Mouse (Mus musculus) liver, embryonic 14.5 days (tissue): ENCODE data around the gene Slc9a5. TPM values are rescaled to one million over a fixed set of nuclear protein-coding genes. Genes with fewer than 3 reads are reported as not detected.

Source experiments
- ATAC-seq: fragments of 200-750 bp; cut with Nextera tagmentation; 2 replicates; pipeline ENCODE4 v1.8.0; 2017; ENCODE audit warnings: moderate number of reproducible peaks, mild to moderate bottlenecking, moderate library complexity; ENCODE audit not compliant: insufficient read depth
- DNase-seq, 3 experiments: peaks; one replicate each; pipeline ENCODE4 v3.0.0-alpha.2; 2012 to 2013; ENCODE audit warnings: low read depth in 3 of 3, low spot score in 3 of 3
- H3K27ac ChIP-seq: fragments of 300-500 bp; sonication (generic); 2 replicates; pipeline ENCODE4 v1.5.1; 2014; ENCODE audit warnings: moderate library complexity, mild to moderate bottlenecking, control low read depth, inconsistent platforms
- H3K27me3 ChIP-seq: fragments of 300-500 bp; sonication (generic); 2 replicates; pipeline ENCODE4 v1.6.1; 2014; ENCODE audit warnings: mild to moderate bottlenecking, low read length, moderate library complexity; ENCODE audit not compliant: control insufficient read depth, insufficient read depth
- H3K36me3 ChIP-seq: fragments of 300-500 bp; sonication (generic); replicated peaks from 2 replicates; pipeline ENCODE4 v1.6.1; 2014; ENCODE audit warnings: low read depth; ENCODE audit not compliant: control insufficient read depth, insufficient read depth
- H3K4me1 ChIP-seq, 2 experiments: fragments of 200-500 bp in 1 of 2; fragments of 300-500 bp in 1 of 2; sonication (generic) in 1 of 2; replicated peaks; 2 replicates each; pipeline ENCODE4 v1.6.1; 2012 to 2014; ENCODE audit warnings: antibody characterized with exemption in 1 of 2, inconsistent platforms in 1 of 2, low read length in 1 of 2; ENCODE audit not compliant: control insufficient read depth in 2 of 2, insufficient read depth in 2 of 2
- H3K4me2 ChIP-seq: fragments of 300-500 bp; sonication (generic); 2 replicates; pipeline ENCODE4 v1.6.1; 2014; ENCODE audit warnings: low read depth, mild to moderate bottlenecking, control low read depth, moderate library complexity
- H3K4me3 ChIP-seq, 2 experiments: fragments of 200-500 bp in 1 of 2; fragments of 300-500 bp in 1 of 2; sonication (generic) in 1 of 2; 2 replicates each; pipeline ENCODE4 v1.5.1; 2012 to 2014; ENCODE audit warnings: low read depth in 2 of 2, low read length in 2 of 2, mild to moderate bottlenecking in 2 of 2, control low read depth in 1 of 2, inconsistent platforms in 1 of 2, moderate library complexity in 1 of 2; ENCODE audit not compliant: insufficient read depth in 1 of 2
- H3K9ac ChIP-seq: fragments of 300-500 bp; sonication (generic); replicated peaks from 2 replicates; pipeline ENCODE4 v1.6.1; 2014; ENCODE audit warnings: mild to moderate bottlenecking, control low read depth, moderate library complexity
- H3K9me3 ChIP-seq: fragments of 300-500 bp; sonication (generic); 2 replicates; pipeline ENCODE4 v1.6.1; 2016; ENCODE audit warnings: low read length, mixed read lengths; ENCODE audit not compliant: control insufficient read depth
- CTCF ChIP-seq: IDR thresholded peaks from 2 replicates; pipeline ENCODE4 v1.5.1; 2016; ENCODE audit warnings: antibody characterized with exemption, low read depth, control low read depth
- EP300 ChIP-seq: IDR thresholded peaks from 2 replicates; pipeline ENCODE4 v1.6.1; 2016; ENCODE audit warnings: antibody characterized with exemption, low read depth
- WGBS: fragments of 180-500 bp; shearing (Covaris S2); extraction: QIAGEN DNeasy Blood & Tissue Kit; methylation state at CpG from one replicate; pipeline ENCODE4 v1.1.7; 2014; ENCODE audit not compliant: insufficient replicate concordance; 5-methylcytosine and 5-hydroxymethylcytosine counted together
- polyA plus RNA-seq, 2 experiments: library from polyadenylated mRNA; depleted of rRNA in 1 of 2; stranded (reverse) in 1 of 2; unstranded in 1 of 2; fragments of >200 nt; fragmentation: Nextera tagmentation in 1 of 2; extraction: Ambion mirVana in 1 of 2; gene quantifications; 2 replicates each; pipeline versions ENCODE4 v1.2.1 to v1.2.3; 2012 to 2014

The Slc9a5 gene
- polyA plus RNA-seq, 2 experiments, result 0.08 to 0.87 TPM

DNA sequence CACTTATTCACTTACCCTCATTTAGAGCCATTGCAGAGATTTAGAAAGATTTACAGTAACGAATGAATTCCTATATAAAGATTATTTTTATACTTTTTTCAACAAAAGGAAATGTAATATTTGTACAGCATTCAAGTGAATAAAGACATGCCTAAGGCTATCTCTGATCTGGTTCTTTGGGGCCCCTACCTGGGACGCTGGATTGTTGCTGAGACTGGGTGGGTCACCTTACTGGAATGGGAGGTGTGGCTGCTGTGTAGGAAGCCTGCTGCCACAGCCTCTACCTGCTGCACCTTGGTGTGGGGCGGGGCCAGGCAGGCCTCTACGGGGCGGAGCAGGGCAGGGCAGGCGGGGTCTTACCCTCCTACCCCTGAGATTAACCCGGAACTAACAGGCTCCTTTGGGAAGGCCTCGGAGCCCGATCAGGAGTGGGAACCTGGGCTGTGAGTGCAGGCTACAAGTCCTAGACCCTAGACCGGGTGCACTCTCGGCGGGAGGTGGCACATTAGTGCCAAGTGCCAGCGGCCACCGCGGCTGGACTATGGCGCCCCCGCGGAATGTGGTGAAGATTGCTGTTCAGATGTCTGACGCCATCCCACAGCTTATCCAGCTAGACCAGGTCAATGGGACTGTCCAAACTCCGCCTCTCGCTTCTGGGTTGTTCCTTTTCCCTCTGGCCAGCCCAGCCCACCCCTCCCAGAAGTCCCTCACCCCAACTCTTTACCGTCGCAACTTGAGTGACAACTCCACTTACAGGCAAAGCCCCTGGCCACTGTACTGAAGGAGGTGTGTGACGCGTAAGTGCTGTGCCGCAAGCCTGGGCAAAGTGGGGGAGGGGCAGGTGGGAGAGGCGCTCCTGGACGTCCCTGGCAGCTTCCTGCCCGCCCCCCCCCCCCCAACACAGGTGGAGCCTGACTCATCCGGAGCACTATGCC, 43.2 kb upstream of the Slc9a5 start, which contains the start of gene Elmo3:
TSS of gene Elmo3 (plus strand) at position 391 of the 935 bp plus-strand sequence.
- Histone ChIP-seq H3K27me3 (no peaks in the 10 kb centered on the region), H3K27ac (peak within 1 kb of the TSS; percentile 42), H3K4me3 (peak within 1 kb of the TSS; percentile 39 to 41), H3K9ac (0 out of 2 replicates have a peak within 1 kb of the TSS, but pooled peaks have one; percentile 13), H3K9me3 (no peaks in the 10 kb centered on the region), H3K4me2 (peak within 1 kb of the TSS; percentile 52), H3K4me1 (peaks cover 27 to 48% of the 10 kb centered on the region in 2 experiments), H3K36me3 (peaks cover 80% of the 10 kb centered on the region)
- ATAC-seq (peak; percentile 70), DNase-seq (no peak)
- TF ChIP-seq CTCF (peak; percentile 37; the same call in 1 of the 2 replicates), EP300 (no peak; the same call in 1 of the 2 replicates)
- 12% methylated on average over 28 of the region's 30 CpGs for WGBS

DNA sequence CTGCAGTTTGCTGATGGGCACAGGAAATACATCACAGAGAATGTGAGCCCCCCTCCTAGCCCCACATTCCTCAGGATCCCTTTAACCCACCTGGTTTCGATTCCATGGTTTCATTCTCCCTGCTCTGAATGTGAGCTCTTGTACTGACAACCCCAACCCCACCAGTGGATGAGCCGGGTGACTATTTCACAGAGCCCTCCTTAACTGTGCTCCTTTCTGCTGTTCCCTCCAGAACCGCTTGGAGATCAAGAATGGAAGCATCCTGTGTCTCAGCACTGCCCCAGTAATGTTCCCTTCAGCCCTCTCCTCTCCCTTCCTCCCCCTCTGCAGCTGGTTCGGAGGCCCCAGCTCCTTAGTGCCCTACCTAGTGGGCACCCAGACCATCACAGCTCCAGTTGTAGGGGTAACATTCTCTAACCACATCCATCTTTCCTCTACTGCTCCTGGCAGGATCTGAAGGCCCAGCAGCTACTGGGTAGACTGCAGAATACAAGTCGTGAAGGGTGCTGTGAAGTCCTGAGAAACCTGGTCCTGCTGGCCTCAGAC, 42.4 kb upstream of the Slc9a5 start:
- Histone ChIP-seq H3K4me3 (peak overlapping the region in 1 of 2 experiments; percentile 39; a peak in 1 of 4 replicates), H3K27me3 (no peaks in the 10 kb centered on the region), H3K4me2 (peak overlapping the region; percentile 52), H3K9me3 (no peaks in the 10 kb centered on the region), H3K36me3 (peaks cover 75% of the 10 kb centered on the region), H3K4me1 (peaks cover 20 to 41% of the 10 kb centered on the region in 2 experiments), H3K27ac (peak overlapping the region; percentile 35), H3K9ac (no peak overlapping the region)
- no peak for TF ChIP-seq EP300
- TF ChIP-seq CTCF, result peak; percentile 13; the same call in 1 of the 2 replicates
- 67% methylated on average over 5 of the region's 5 CpGs for WGBS
- DNase-seq (no peak), ATAC-seq (no peak)

DNA sequence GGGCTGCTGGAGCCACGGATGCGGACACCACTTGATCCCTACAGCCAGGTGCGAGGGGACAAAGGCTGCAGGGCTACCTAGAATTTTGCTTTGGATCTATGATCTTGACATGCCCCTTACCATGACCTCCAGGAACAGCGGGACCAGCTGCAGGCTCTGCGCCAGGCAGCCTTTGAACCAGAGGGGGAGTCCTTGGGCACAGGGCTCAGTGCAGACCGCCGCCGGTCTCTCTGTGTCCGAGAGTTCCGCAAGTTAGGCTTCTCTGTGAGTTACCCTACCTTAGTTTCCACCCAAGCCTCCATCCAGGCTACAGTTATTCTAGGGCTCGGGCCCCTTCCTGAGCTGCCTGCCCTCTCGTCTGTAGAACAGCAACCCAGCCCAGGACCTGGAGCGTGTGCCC, 41.0 kb upstream of the Slc9a5 start:
- Histone ChIP-seq H3K4me1 (peaks cover 20 to 40% of the 10 kb centered on the region in 2 experiments), H3K4me3 (no peak overlapping the region), H3K9me3 (no peaks in the 10 kb centered on the region), H3K27me3 (no peaks in the 10 kb centered on the region), H3K36me3 (peaks cover 71% of the 10 kb centered on the region), H3K9ac (no peak overlapping the region), H3K4me2 (no peak overlapping the region), H3K27ac (no peak overlapping the region)
- WGBS, result 91% methylated on average over 13 of the region's 13 CpGs
- DNase-seq (no peak), ATAC-seq (no peak)
- no peak for TF ChIP-seq EP300
- no peak for TF ChIP-seq CTCF

DNA sequence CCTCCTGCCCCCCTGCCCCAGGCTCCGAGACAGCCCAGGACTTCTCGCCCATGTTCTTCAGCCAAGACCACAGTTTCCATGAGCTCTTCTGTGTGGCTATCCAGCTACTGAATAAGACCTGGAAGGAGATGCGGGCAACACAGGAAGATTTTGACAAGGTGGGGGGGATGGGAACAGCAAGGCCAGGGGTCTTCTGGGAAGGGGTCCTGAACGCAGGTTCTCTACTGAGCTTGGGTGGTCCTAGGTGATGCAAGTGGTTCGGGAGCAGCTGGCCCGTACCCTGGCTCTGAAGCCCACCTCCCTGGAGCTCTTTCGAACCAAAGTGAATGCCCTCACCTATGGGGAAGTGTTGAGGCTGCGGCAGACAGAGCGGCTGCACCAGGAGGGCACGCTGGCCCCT, 40.2 kb upstream of the Slc9a5 start:
- ATAC-seq, result no peak
- Histone ChIP-seq H3K9ac (no peak overlapping the region), H3K36me3 (peaks cover 71% of the 10 kb centered on the region), H3K4me1 (peaks cover 21 to 40% of the 10 kb centered on the region in 2 experiments), H3K27ac (no peak overlapping the region), H3K4me2 (no peak overlapping the region), H3K27me3 (no peaks in the 10 kb centered on the region), H3K4me3 (no peak overlapping the region), H3K9me3 (no peaks in the 10 kb centered on the region)
- TF ChIP-seq EP300 (no peak), CTCF (no peak)
- 88% methylated on average over 10 of the region's 10 CpGs for WGBS
- no peak for DNase-seq
